Mouse (Mus musculus): Measurements from ENCODE around the gene Sypl2. TPM values are rescaled to one million over a fixed set of nuclear protein-coding genes. Genes with fewer than 3 reads are reported as not detected.

Gene Sypl2
- polyA plus RNA-seq, 1 experiment = not detected

GRCm38 (mm10) chr3:108186098-108187047, 40.1 kb downstream of the Sypl2 start, which contains the start of gene Amigo1:
Gene Amigo1, plus strand, starts transcription at chr3:108186335.
- no peaks in the 10 kb centered on the region for H3K36me3 ChIP-seq (ENCODE audit: control insufficient read depth, insufficient read depth, low read length, poor library complexity, severe bottlenecking)
- H3K9ac ChIP-seq (ENCODE audit: low read depth, poor library complexity, severe bottlenecking) = peak within 1 kb of the TSS; percentile 75
- no peak for TF ChIP-seq CTCF (IDR thresholded peaks at IDR 0.05; ENCODE audit: low read depth, low read length)
- TF ChIP-seq EP300 (IDR thresholded peaks at IDR 0.05; ENCODE audit: insufficient read depth, low read depth, low read length) = no peak
- TF ChIP-seq POLR2A (IDR thresholded peaks at IDR 0.05; ENCODE audit: insufficient read depth, low read length) = no peak
- peak within 1 kb of the TSS; percentile 73 for H3K4me3 ChIP-seq (ENCODE audit: low read depth, low read length)
- no peaks in the 10 kb centered on the region for H3K9me3 ChIP-seq (replicated peaks; ENCODE audit: control insufficient read depth, insufficient read depth, low read length, poor library complexity, severe bottlenecking)
- no peak within 1 kb of the TSS for H3K27ac ChIP-seq (ENCODE audit: insufficient read depth, low read length)
- H3K4me1 ChIP-seq (ENCODE audit: control insufficient read depth, insufficient read depth, low read length) = no peaks in the 10 kb centered on the region
- H3K27me3 ChIP-seq (ENCODE audit: control insufficient read depth, insufficient read depth, low read length, poor library complexity, severe bottlenecking) = no peaks in the 10 kb centered on the region

- Histone ChIP-seq H3K27me3 (ENCODE audit: control insufficient read depth, insufficient read depth, low read length, poor library complexity, severe bottlenecking) (no peaks in the 10 kb centered on the region), H3K36me3 (ENCODE audit: control insufficient read depth, insufficient read depth, low read length, poor library complexity, severe bottlenecking) (no peaks in the 10 kb centered on the region), H3K4me1 (ENCODE audit: control insufficient read depth, insufficient read depth, low read length) (no peaks in the 10 kb centered on the region), H3K9ac (ENCODE audit: low read depth, poor library complexity, severe bottlenecking) (peak overlapping the region; percentile 75), H3K27ac (ENCODE audit: insufficient read depth, low read length) (no peak overlapping the region), H3K4me3 (ENCODE audit: low read depth, low read length) (peak overlapping the region; percentile 73), H3K9me3 (replicated peaks; ENCODE audit: control insufficient read depth, insufficient read depth, low read length, poor library complexity, severe bottlenecking) (no peaks in the 10 kb centered on the region)
- TF ChIP-seq CTCF (IDR thresholded peaks at IDR 0.05; ENCODE audit: low read depth, low read length) = no peak
These were observed 40.9 kb downstream of the Sypl2 start for GRCm38 (mm10) chr3:108185460-108186097.

- Histone ChIP-seq H3K9me3 (replicated peaks; ENCODE audit: control insufficient read depth, insufficient read depth, low read length, poor library complexity, severe bottlenecking) (no peaks in the 10 kb centered on the region), H3K27ac (ENCODE audit: insufficient read depth, low read length) (no peak overlapping the region), H3K4me1 (ENCODE audit: control insufficient read depth, insufficient read depth, low read length) (no peaks in the 10 kb centered on the region), H3K36me3 (ENCODE audit: control insufficient read depth, insufficient read depth, low read length, poor library complexity, severe bottlenecking) (no peaks in the 10 kb centered on the region), H3K27me3 (ENCODE audit: control insufficient read depth, insufficient read depth, low read length, poor library complexity, severe bottlenecking) (no peaks in the 10 kb centered on the region), H3K9ac (ENCODE audit: low read depth, poor library complexity, severe bottlenecking) (no peak overlapping the region), H3K4me3 (ENCODE audit: low read depth, low read length) (no peak overlapping the region)
- no peak for TF ChIP-seq EP300 (IDR thresholded peaks at IDR 0.05; ENCODE audit: insufficient read depth, low read depth, low read length)
These were observed 41.7 kb downstream of the Sypl2 start for GRCm38 (mm10) chr3:108184742-108185141.

- no peaks in the 10 kb centered on the region for H3K36me3 ChIP-seq (ENCODE audit: control insufficient read depth, insufficient read depth, low read length, poor library complexity, severe bottlenecking)
- no peaks in the 10 kb centered on the region for H3K4me1 ChIP-seq (ENCODE audit: control insufficient read depth, insufficient read depth, low read length)
- no peak overlapping the region for H3K27ac ChIP-seq (ENCODE audit: insufficient read depth, low read length)
- no peaks in the 10 kb centered on the region for H3K9me3 ChIP-seq (replicated peaks; ENCODE audit: control insufficient read depth, insufficient read depth, low read length, poor library complexity, severe bottlenecking)
- TF ChIP-seq CTCF (IDR thresholded peaks at IDR 0.05; ENCODE audit: low read depth, low read length) = no peak
- TF ChIP-seq EP300 (IDR thresholded peaks at IDR 0.05; ENCODE audit: insufficient read depth, low read depth, low read length) = no peak
- TF ChIP-seq POLR2A (IDR thresholded peaks at IDR 0.05; ENCODE audit: insufficient read depth, low read length) = no peak
- no peaks in the 10 kb centered on the region for H3K27me3 ChIP-seq (ENCODE audit: control insufficient read depth, insufficient read depth, low read length, poor library complexity, severe bottlenecking)
- no peak overlapping the region for H3K4me3 ChIP-seq (ENCODE audit: low read depth, low read length)
- no peak overlapping the region for H3K9ac ChIP-seq (ENCODE audit: low read depth, poor library complexity, severe bottlenecking)
These were observed 45.9 kb downstream of the Sypl2 start for GRCm38 (mm10) chr3:108180514-108180913.

GRCm38 (mm10) chr3:108178756-108179715, 47.4 kb downstream of the Sypl2 start:
- Histone ChIP-seq H3K9ac (ENCODE audit: low read depth, poor library complexity, severe bottlenecking) (no peak overlapping the region), H3K27me3 (ENCODE audit: control insufficient read depth, insufficient read depth, low read length, poor library complexity, severe bottlenecking) (no peaks in the 10 kb centered on the region), H3K36me3 (ENCODE audit: control insufficient read depth, insufficient read depth, low read length, poor library complexity, severe bottlenecking) (no peaks in the 10 kb centered on the region), H3K4me1 (ENCODE audit: control insufficient read depth, insufficient read depth, low read length) (no peaks in the 10 kb centered on the region), H3K4me3 (ENCODE audit: low read depth, low read length) (no peak overlapping the region), H3K9me3 (replicated peaks; ENCODE audit: control insufficient read depth, insufficient read depth, low read length, poor library complexity, severe bottlenecking) (no peaks in the 10 kb centered on the region), H3K27ac (ENCODE audit: insufficient read depth, low read length) (no peak overlapping the region)
- TF ChIP-seq CTCF (IDR thresholded peaks at IDR 0.05; ENCODE audit: low read depth, low read length) (no peak), POLR2A (IDR thresholded peaks at IDR 0.05; ENCODE audit: insufficient read depth, low read length) (no peak), EP300 (IDR thresholded peaks at IDR 0.05; ENCODE audit: insufficient read depth, low read depth, low read length) (no peak)
